Mouse (Mus musculus): Measurements from ENCODE around the gene Anapc15-ps. TPM values are rescaled to one million over a fixed set of nuclear protein-coding genes. Genes with fewer than 3 reads are reported as not detected.

Anapc15-ps gene
- polyA plus RNA-seq, 1 experiment = not detected

- TF ChIP-seq GATA1 (IDR thresholded peaks at IDR 0.05; ENCODE audit: low read length) = no peak
These were observed 12.9 kb downstream of the Anapc15-ps start for GRCm38 (mm10) chr10:95660356-95660755.

DNA sequence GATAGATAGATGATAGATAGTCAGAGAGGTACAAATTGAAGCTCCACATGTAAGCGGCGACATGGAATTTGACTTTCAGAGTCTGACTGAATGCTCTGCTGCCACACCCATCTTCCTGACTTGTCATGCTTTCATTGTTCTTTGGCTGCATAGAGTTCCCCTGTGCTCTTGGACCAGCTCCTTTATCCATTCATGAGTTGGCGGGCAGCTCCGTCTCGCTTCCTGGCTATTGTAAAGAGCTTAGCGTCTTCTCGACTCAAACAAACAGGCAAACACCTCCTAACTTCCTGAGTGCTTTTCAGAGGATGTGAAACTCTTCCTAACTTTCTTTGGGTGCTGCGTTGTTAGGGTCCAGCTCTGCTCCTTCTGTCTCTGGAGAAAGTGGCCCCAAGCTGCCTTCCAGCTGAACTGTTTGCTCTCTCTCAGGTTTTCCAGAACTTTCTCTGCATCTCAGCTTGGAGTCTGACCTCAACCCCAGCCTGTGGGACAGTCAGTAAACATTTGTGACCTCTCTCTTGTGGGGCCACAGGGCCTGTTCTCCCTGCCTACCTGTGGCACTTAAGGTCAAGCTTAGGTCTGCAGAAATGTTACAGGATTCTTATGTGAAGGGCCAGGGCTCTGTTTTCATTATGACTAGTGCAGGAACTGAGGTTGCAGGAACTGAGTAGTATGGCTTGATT lies 13.6 kb downstream of the Anapc15-ps start:
- TF ChIP-seq GATA1 (IDR thresholded peaks at IDR 0.05; ENCODE audit: low read length) = no peak

DNA sequence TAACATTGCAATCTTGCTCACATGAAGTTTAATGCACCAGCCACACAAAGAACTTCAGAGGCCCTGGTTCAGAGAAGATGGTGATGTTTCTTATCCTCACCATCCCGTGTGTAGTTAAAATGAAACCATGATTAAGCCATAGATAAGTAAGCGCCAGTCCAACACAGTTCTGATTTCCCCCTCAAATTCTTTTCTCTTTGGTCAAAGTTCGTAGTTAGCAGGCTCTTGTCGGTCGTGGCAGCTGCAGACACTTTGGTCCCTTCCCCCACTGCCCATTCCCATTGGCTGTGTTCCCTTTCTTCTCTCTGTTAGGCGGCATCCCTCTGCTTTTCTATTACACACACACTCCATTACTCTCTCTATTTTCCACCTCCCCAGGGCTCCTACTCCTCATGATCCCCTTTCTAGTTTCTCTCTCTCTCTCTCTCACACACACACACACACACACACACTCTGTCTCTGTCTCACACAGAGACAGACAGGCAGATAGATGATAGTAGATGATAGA lies 14.4 kb downstream of the Anapc15-ps start:
- TF ChIP-seq GATA1 (IDR thresholded peaks at IDR 0.05; ENCODE audit: low read length) = no peak

GRCm38 (mm10) chr10:95656236-95657225 lies 16.7 kb downstream of the Anapc15-ps start:
- TF ChIP-seq GATA1 (IDR thresholded peaks at IDR 0.05; ENCODE audit: low read length) = no peak

DNA sequence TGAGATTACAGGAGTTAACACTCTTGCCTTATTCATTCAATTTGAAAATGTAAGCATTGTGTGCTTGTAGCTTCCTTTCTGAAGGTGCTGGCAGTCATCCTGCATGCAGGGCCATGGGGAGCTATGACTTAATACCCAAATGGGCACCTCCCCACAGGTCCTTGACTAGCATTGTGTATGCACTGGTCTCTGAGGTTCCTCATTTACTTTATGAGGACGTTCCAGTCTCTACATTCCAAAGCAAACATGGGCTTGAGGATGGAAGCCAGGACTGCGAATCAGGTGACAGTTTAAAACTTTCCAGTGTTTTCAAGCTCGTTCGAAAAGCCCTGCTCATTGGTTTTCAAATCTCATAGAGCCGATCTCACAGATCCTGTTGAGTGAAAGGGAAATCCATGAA lies 21.1 kb downstream of the Anapc15-ps start:
- TF ChIP-seq GATA1 (IDR thresholded peaks at IDR 0.05; ENCODE audit: low read length) = no peak

- no peak for TF ChIP-seq GATA1 (IDR thresholded peaks at IDR 0.05; ENCODE audit: low read length)
These were observed 24.8 kb downstream of the Anapc15-ps start for GRCm38 (mm10) chr10:95648326-95648888.

DNA sequence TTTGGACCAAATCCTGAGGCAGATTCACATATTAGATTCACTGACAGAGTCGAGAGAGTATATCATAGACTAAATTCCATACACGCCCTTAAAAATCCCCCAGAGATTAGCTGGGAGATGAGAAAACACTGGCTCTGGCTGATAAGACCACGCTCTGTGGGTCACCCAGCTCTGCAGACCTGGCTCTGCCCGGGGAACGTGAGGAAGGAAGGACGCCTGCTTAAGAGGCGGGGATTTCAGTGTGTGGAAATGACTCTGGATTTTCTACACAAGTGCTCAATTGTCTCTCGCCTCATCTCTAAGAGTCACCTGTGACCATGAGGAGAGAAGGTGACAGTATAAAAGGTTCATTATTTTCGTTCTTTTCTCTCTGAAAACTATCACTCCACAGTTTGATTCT lies 26.1 kb downstream of the Anapc15-ps start:
- no peak for TF ChIP-seq GATA1 (IDR thresholded peaks at IDR 0.05; ENCODE audit: low read length)

DNA sequence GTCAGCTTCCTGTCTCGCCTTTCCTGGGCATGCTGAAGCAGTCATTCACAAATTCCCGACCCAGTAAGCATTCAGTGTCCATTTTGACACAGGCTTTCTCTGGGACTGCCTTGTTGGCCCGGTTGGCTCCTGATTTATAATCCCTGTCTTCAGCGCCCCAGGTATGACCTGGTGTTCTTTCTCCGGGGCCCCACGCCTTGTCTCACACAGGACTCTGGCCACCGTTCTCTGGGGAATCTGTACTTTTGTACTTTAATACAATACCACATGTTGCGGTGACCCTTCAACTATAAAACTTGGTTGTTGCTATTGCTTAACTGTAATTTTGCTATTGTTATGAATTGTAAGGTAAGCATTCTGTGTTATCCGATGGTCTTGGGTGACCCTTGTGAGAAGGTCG lies 26.7 kb downstream of the Anapc15-ps start:
- no peak for TF ChIP-seq GATA1 (IDR thresholded peaks at IDR 0.05; ENCODE audit: low read length)

DNA sequence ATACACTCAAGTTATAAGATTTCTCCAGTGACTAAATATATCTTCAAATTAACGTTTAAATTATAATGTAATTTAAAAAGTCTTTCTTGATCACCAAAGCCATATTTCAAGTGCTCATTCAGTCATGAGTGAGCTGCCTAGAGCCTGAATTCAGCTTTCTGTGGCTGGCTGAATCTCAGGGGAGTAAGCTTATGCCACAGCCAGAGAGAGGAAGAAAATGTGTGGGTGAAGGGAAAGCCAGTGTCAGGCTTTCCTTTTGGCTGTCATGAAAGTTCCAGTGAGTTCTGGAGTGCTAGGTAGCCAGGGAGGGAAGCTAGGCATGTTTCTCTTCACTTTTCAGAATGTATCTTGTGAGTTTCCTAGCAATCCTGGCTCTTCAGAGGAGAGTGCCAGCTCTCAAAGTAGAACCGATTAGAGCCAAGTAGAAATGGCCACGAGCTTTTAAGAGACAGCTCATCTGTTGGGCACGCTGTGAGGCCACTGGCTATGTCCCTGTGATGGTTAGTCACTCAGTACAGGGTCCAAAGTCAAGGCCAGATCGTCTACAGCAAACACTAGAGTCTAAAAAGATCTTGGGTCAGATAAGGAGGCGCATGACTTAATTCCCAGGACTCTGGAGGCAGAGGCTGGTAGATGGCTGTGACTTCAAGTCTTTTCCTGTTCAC lies 29.4 kb downstream of the Anapc15-ps start:
- TF ChIP-seq GATA1 (IDR thresholded peaks at IDR 0.05; ENCODE audit: low read length) = no peak

DNA sequence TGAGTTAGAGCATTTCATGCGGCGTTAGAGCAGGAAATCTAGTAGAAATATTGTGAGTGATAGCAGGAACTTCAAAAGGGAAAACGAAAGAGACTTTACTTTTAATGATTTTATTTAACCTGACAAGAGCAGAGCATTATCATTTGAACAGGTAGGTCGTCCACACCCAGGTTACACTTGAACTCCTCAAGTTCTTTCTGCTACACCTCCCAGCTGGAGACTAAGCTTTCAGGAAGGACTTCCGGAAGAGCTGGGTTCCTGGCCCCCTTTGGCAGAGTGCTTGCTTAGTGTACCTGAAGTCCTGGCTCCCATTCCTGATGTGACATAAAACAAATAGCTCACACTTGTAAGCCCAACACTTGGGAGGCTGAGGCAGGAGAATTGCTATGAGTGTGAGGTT lies 30.2 kb downstream of the Anapc15-ps start:
- TF ChIP-seq GATA1 (IDR thresholded peaks at IDR 0.05; ENCODE audit: low read length) = no peak

- no peak for TF ChIP-seq GATA1 (IDR thresholded peaks at IDR 0.05; ENCODE audit: low read length)
These were observed 31.9 kb downstream of the Anapc15-ps start for GRCm38 (mm10) chr10:95641335-95641734.

GRCm38 (mm10) chr10:95639429-95639828 lies 33.8 kb downstream of the Anapc15-ps start:
- no peak for TF ChIP-seq GATA1 (IDR thresholded peaks at IDR 0.05; ENCODE audit: low read length)

- no peak for TF ChIP-seq GATA1 (IDR thresholded peaks at IDR 0.05; ENCODE audit: low read length)
These were observed 38.5 kb downstream of the Anapc15-ps start for GRCm38 (mm10) chr10:95634751-95635150.

DNA sequence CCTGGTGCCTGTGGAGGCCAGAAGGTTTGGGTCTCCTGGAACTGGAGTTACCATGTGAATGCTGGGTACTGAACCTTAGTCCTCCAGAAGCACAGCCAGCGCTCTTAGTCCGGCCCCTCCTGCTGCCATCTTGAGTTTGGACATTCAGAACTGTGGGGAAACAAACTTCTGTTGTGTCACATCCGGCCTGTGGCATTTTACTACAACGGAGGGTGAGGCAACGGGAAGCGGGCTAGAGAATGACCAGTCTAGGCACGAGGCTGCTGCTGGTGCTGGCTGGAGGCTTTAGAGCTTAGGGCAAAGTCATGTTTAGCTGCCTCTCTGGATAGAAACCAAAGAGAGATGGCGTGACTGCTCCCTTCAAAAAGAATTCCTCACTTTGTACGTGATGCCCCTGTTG lies 39.0 kb downstream of the Anapc15-ps start:
- no peak for TF ChIP-seq GATA1 (IDR thresholded peaks at IDR 0.05; ENCODE audit: low read length)

DNA sequence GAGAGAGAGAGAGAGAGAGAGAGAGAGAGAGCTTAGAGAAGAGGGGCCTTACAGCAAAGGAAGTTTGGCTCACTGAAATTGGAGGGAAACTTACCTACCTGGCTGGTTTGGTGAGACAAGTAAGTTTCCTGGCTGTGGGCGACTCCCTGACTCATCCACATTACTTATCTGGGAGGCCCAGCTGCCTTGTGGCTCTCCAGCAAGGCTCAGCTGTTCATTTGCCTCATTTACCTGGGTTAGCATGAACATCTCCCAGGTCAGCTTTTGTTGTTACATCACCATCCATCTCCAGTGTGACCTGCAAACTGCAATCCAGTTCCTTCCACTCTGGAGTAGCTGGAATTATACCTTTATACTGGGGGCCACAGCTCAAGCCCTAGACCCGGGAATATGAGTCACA lies 41.7 kb downstream of the Anapc15-ps start:
- TF ChIP-seq GATA1 (IDR thresholded peaks at IDR 0.05; ENCODE audit: low read length) = no peak
